Mouse (Mus musculus) spleen, postnatal 10 days (tissue): Measurements from ENCODE around the gene Isoc2a.
A peak's percentile ranks its signal among the peaks of the same experiment; 100 is the strongest.
"Not testable (repeated sequence)": the region's sequence is repeated elsewhere in the genome, so short reads cannot be mapped to it uniquely, and the experiment has no call there.

Source experiments
- DNase-seq, 2 experiments: peaks; one replicate each; pipeline ENCODE4 v3.0.0; 2021 to 2022; ENCODE audit warnings: low spot score in 2 of 2

Isoc2a gene

GRCm38 (mm10) chr7:4876753-4877221 is at the start of gene Isoc2a:
Gene Isoc2a (plus strand): TSS chr7:4877153.
- peak; percentile 58 to 85 for DNase-seq

DNA sequence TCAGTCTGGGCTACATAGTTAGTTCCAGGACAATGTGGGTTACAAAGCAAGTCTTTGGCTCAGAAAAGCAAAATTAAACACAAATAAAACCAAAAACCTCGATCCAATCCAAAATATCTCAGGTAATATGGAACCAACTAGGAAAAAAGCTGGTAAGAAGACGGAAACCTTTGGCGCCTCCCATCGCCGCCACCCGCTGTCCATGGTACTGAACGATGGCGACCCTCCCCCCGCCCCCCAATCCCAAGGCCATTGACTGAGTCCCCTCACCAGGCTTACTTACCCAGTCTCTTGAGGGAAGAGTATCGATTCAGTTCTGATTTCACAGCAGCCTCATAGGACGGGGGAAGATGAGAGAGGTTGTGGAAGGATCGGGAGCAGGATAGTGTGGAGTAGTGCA is 46.5 kb upstream of the Isoc2a start:
- no peak for DNase-seq

- DNase-seq = no peak
Measured at GRCm38 (mm10) chr7:4835631-4836327, 41.2 kb upstream of the Isoc2a start.

- peak; percentile 25 to 65 for DNase-seq
Measured at GRCm38 (mm10) chr7:4836351-4836792, 40.6 kb upstream of the Isoc2a start.

DNA sequence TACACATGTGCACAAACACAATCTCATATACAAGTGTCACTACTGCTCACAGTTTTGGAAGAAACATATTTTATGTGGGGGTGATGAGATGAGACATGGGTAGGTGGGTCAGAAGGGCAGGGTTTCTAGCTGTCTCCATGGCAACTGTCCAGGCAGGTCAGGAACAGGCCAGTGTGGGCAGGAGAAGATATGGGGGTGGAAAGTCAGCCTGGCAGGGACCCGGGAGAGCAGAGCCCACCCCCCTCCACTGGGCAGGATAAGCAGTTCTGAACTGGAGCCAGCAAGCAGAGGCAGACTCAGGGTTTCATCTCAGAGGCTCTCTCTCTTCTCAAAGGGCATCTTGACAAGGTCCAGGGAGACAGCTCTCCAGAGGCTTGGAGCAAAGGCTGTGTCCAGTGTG is 39.3 kb upstream of the Isoc2a start:
- no peak for DNase-seq

DNA sequence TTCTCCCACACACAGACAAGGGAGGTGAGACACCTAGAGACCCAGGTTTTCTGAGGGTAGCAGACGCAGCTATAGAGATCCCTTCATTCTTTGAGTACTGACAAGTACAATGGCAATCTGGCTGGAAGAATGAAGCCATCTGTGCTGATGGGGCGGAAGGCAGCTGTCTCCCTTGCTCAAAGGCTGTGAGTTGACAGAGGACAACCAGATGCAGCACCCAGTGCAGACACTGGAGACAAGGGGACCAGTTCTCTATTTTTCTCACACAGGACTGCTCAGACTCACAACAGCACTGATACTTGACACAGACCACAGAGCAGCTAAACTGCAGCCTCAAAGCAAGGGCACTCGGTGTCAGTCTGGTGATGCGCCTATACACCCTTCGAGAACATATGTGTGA is 34.9 kb upstream of the Isoc2a start:
- no peak for DNase-seq

- no peak for DNase-seq
Measured at GRCm38 (mm10) chr7:4842634-4843131, 34.3 kb upstream of the Isoc2a start.

- DNase-seq = no peak
Measured at GRCm38 (mm10) chr7:4843604-4844244, 33.2 kb upstream of the Isoc2a start.

- no peak for DNase-seq
Measured at GRCm38 (mm10) chr7:4844245-4844916, 32.6 kb upstream of the Isoc2a start, which contains the start of gene Shisa7. Gene Shisa7 (minus strand): TSS chr7:4844696.

- DNase-seq = no peak
Measured at GRCm38 (mm10) chr7:4844917-4845309, 32.0 kb upstream of the Isoc2a start.

DNA sequence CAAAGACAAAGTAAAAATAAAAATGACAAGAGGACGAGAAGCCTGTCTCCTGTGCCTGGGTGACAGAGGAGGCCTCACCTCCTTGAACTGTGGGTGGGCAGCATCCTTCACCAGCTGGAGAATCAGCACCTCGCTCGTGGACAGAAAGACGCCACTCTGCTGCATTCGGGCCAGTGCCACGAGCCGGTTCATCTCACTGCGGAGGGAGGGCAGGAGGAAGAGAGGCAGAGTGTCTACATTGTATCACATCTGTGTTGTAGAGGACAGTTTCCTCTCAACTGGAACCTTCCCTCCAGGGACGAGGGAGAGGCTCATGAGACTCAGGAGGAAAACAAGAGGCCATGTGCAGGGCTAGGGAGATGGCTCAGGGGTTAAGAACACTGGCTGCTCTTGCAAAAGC is 27.6 kb upstream of the Isoc2a start:
- DNase-seq = no peak

GRCm38 (mm10) chr7:4850621-4851314 is 26.2 kb upstream of the Isoc2a start:
- DNase-seq = no peak

DNA sequence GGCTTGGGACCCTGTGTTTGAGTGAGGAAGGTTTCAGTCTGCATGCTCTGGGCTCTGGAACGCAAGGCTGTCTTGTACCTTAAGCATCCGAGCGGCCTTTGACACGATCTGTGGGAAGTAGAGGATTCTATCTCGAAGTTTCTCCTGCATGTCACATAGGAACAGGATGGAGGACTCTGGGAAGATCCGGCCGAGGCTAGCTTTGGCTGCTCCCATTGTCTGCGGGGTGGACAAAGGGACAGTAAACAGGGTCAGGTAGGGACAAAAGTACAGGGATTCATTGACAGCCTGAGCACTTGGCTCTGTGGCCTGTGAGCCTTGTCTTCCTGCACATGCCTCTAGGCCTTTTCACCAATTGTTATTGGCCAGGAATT is 25.7 kb upstream of the Isoc2a start:
- no peak for DNase-seq

GRCm38 (mm10) chr7:4853613-4854012 is 23.3 kb upstream of the Isoc2a start:
- no peak for DNase-seq

DNA sequence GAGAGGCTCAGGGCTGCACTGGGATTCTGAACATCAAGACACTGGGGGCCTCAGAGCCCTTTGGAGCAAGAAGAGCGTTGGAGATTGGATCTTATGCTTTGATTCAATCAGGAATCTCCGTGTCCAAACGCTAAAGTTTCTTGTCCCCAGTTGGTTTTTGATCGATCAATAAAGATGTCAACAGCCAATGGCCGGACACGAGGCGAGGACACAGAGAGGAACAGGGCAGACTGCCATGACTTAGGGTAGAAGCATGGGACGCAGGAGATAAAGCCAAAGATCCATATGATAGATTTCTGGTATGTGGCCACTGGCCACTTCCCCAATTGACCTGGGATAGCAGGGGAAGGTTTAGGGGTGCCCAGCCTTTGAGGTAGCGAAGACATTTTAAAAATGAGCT is 20.4 kb upstream of the Isoc2a start:
- no peak for DNase-seq

DNA sequence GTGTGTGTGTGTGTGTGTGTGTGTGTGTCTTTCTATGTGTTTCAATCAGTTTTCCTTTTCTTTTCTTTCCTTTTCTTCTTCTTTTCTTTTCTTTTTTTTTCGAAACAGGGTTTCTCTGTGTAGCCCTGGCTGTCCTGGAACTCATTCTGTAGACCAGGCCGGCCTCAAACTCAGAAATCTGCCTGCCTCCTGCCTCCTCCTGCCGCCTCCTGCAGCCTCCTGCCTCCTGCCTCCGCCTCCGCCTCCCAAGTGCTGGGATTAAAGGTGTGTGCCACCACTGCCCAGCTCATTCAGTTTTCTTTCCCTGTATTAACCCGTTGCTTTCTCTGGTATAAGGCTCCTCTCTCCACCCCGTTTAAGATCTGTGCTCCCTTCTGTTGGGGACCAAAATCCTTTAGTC is 19.6 kb upstream of the Isoc2a start:
- peak in 1 of 2 experiments; percentile 51 for DNase-seq

DNA sequence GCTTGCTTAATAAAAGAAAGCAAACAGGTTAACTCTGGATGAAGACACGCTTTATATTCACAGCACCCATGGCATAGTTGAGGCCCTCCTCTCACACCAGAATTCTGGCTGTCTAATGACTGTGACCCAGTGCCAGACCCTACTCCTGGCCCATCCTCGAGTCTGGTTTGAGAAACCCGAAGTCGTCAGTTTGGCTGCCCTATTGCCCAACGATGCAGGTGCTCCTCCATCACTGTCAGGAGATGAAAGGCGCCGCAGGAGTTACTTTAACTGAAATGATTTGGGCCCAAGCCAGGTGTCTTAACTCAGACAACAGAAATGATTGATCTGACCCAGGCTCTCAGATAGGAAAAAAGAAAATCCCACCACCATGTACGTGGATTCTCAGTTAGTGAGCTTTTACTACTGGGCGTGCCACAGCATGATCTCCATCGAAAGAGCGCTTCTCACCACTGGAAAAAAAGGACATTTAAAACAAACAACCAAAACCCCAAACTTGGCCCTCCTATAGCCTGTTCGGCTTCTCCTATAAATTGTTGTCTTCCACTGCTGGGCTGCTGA is 17.5 kb upstream of the Isoc2a start:
- no peak for DNase-seq

DNA sequence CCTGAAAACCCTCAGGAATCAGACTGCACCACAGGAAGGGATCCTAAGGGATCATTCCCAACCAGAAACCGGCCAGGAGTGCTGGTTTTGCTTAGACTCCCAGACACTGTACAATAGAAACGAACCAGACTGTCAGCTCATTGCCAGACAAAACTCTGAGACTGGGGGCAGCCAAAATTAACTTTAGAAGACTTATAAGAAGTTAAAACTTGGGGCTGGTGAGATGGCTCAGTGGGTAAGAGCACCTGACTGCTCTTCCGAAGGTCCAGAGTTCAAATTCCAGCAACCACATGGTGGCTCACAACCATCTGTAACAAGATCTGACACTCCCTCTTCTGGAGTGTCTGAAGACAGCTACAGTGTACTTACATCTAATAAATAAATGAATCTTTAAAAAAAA is 16.0 kb upstream of the Isoc2a start:
- not testable (repeated sequence) for DNase-seq

- DNase-seq = no peak
Measured at GRCm38 (mm10) chr7:4863041-4863440, 13.9 kb upstream of the Isoc2a start.

DNA sequence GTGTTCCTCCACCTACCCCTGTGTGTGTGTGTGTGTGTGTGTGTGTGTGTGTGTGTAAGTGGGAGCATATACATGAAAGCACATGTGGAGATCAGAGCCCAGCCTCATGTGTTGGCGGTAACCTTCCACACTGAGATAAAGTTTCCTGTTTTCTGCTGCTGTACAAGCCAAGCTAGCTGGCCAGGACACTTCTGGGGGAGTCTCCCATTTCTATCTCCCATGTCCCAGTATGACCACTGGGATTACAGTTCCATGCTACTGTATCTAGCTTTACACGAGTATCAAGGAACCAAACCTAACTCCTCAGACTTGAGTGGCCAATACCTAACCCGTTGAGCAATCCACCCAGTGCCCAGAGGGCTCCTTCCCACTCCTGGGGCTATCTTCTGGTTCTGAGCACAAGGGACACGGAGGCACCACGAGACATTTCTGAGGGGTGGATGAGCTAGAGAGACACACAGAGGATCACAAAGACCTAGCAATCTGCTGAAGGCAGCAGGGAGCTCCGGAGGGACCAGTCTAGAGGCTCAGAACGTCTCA is 13.3 kb upstream of the Isoc2a start:
- DNase-seq = no peak

- no peak for DNase-seq
Measured at GRCm38 (mm10) chr7:4864130-4864845, 12.7 kb upstream of the Isoc2a start.
